Mouse (Mus musculus): ENCODE measurements around the gene D16Ertd472e.

- no peak for TF ChIP-seq POLR2A (IDR thresholded peaks at IDR 0.05; ENCODE audit: low read depth, low read length)
- TF ChIP-seq CTCF (IDR thresholded peaks at IDR 0.05; ENCODE audit: extremely low read depth, insufficient read depth, insufficient read length, insufficient replicate concordance): no peak
These were observed 7.5 kb upstream of the D16Ertd472e start for GRCm38 (mm10) chr16:78583968-78584367.

All from spleen, adult 2 months (tissue).